ENCODE assay signal across 10 mouse cellular contexts in genomic region chr11:58235152-58235551, GRCm38 (mm10). TPM values are rescaled to one million over a fixed set of nuclear protein-coding genes. Genes with fewer than 3 reads are reported as not detected.
A peak's percentile ranks its signal among the peaks of the same experiment; 100 is the strongest.
DNase-seq lines count a peak whose midpoint lies in the region; ATAC-seq and TF ChIP-seq lines count a peak whose summit lies in the region.
"Had no signal": no experiment of that assay in that cellular context is flagged by ENCODE, and none has a peak within 500 bp of the region (broad histone marks: within the 10 kb centered on the region; RNA-seq: fewer than 3 reads in every experiment).

No protein-coding gene starts in this region.

- no peak overlapping the region for H3K4me2 ChIP-seq in intestine, postnatal 0 days (replicated peaks; ENCODE audit: low read depth)
- no peak overlapping the region for H3K4me2 ChIP-seq in intestine, embryonic 15.5 days (replicated peaks)
- no peak overlapping the region for H3K4me2 ChIP-seq in liver, embryonic 14.5 days (ENCODE audit: low read depth)
- H3K4me2 ChIP-seq: lung, embryonic 15.5 days had no signal

- no peaks in the 10 kb centered on the region for H3K9me3 ChIP-seq in intestine, postnatal 0 days (ENCODE audit: control insufficient read depth)
- no peaks in the 10 kb centered on the region for H3K9me3 ChIP-seq in intestine, embryonic 15.5 days
- no peaks in the 10 kb centered on the region for H3K9me3 ChIP-seq in liver, embryonic 14.5 days (ENCODE audit: control insufficient read depth, low read length)
- H3K9me3 ChIP-seq: lung, embryonic 15.5 days had no signal

- H3K4me1 ChIP-seq in intestine, postnatal 0 days (replicated peaks; ENCODE audit: control insufficient read depth, insufficient read depth, low read length), result no peaks in the 10 kb centered on the region
- peaks cover 6% of the 10 kb centered on the region; the same call in 1 of the 2 replicates for H3K4me1 ChIP-seq in intestine, embryonic 15.5 days (replicated peaks)
- H3K4me1 ChIP-seq in liver, embryonic 14.5 days (replicated peaks; ENCODE audit: control insufficient read depth in 2 of 2, insufficient read depth in 2 of 2, low read length in 1 of 2), result peaks cover 4 to 7% of the 10 kb centered on the region in 2 experiments; a peak in 3 of 4 replicates

- H3K27me3 ChIP-seq in intestine, postnatal 0 days (replicated peaks; ENCODE audit: control insufficient read depth, insufficient read depth, low read length), result no peaks in the 10 kb centered on the region
- no peaks in the 10 kb centered on the region for H3K27me3 ChIP-seq in intestine, embryonic 15.5 days (replicated peaks)
- H3K27me3 ChIP-seq in liver, embryonic 14.5 days (ENCODE audit: control insufficient read depth, insufficient read depth, low read length), result no peaks in the 10 kb centered on the region
- H3K27me3 ChIP-seq: lung, embryonic 15.5 days had no signal

- no peak for TF ChIP-seq EP300 in liver, embryonic 14.5 days (IDR thresholded peaks at IDR 0.05; ENCODE audit: low read depth)

- no peak overlapping the region for H3K9ac ChIP-seq in intestine, postnatal 0 days (ENCODE audit: low read depth, low read length)
- H3K9ac ChIP-seq in intestine, embryonic 15.5 days, result no peak overlapping the region
- no peak overlapping the region for H3K9ac ChIP-seq in liver, embryonic 14.5 days (replicated peaks)
- H3K9ac ChIP-seq: lung, embryonic 15.5 days had no signal

- H3K4me3 ChIP-seq in intestine, postnatal 0 days (ENCODE audit: low read depth, low read length), result no peak overlapping the region
- H3K4me3 ChIP-seq in intestine, embryonic 15.5 days (replicated peaks), result no peak overlapping the region
- H3K4me3 ChIP-seq in liver, embryonic 14.5 days (ENCODE audit: insufficient read depth in 1 of 2, low read depth in 2 of 2, low read length in 2 of 2), result no peak overlapping the region
- H3K4me3 ChIP-seq: erythroblast, embryonic 14.5 days; lung, embryonic 15.5 days had no signal

- peak; percentile 74 for TF ChIP-seq CTCF in intestine, postnatal 0 days (IDR thresholded peaks at IDR 0.05; ENCODE audit: low read depth)
- TF ChIP-seq CTCF in liver, embryonic 14.5 days (IDR thresholded peaks at IDR 0.05; ENCODE audit: low read depth), result peak; percentile 86

- no peak overlapping the region for H3K27ac ChIP-seq in intestine, postnatal 0 days (ENCODE audit: low read depth, low read length)
- H3K27ac ChIP-seq in intestine, embryonic 15.5 days, result no peak overlapping the region
- H3K27ac ChIP-seq in liver, embryonic 14.5 days, result no peak overlapping the region
- H3K27ac ChIP-seq: lung, embryonic 15.5 days had no signal

- no peaks in the 10 kb centered on the region for H3K36me3 ChIP-seq in intestine, postnatal 0 days (ENCODE audit: control insufficient read depth, insufficient read depth)
- no peaks in the 10 kb centered on the region for H3K36me3 ChIP-seq in intestine, embryonic 15.5 days
- H3K36me3 ChIP-seq in liver, embryonic 14.5 days (replicated peaks; ENCODE audit: control insufficient read depth, insufficient read depth, low read depth), result no peaks in the 10 kb centered on the region
- H3K36me3 ChIP-seq: lung, embryonic 15.5 days had no signal

- peak; percentile 91 for DNase-seq in ES-CJ7 (ENCODE audit: low read depth, low spot score)
- DNase-seq in embryo, embryonic 10 days (ENCODE audit: low spot score), result peak; percentile 83
- no peak for DNase-seq in liver, embryonic 14.5 days (ENCODE audit: low read depth in 3 of 3, low spot score in 3 of 3)
- DNase-seq in thymus, postnatal 14 days, result peak; percentile 73
- DNase-seq in left cerebral cortex, adult 8-10 months (ENCODE audit: low spot score in 2 of 2), result no peak
- DNase-seq in cerebellum, postnatal 36 days, result no peak

- no peak for ATAC-seq in intestine, postnatal 0 days
- ATAC-seq in intestine, embryonic 15.5 days, result no peak
- ATAC-seq in liver, embryonic 14.5 days (ENCODE audit: insufficient read depth), result no peak

- 34% methylated on average over 6 of the region's 6 CpGs for WGBS in intestine, postnatal 0 days
- WGBS in intestine, embryonic 15.5 days, result 26% methylated on average over 6 of the region's 6 CpGs
- 13% methylated on average over 6 of the region's 6 CpGs for WGBS in liver, embryonic 14.5 days (ENCODE audit: insufficient replicate concordance)

RNA-seq across cellular contexts. Expression of gene Irgm2, which starts 35.7 kb away (rescaled TPM):
- 5.4 and 6.4 TPM in 2 replicates for polyA plus RNA-seq in intestine, postnatal 0 days (2015; fragmentation: Nextera tagmentation; extraction: Ambion mirVana)
- 3.8 TPM in 2 replicates for polyA plus RNA-seq in intestine, embryonic 15.5 days (2015; fragmentation: Nextera tagmentation; extraction: Ambion mirVana)
- 2.4 and 2.8 TPM in 2 replicates for polyA plus RNA-seq in liver, embryonic 14.5 days (2012; rRNA removed)
- polyA plus RNA-seq in liver, embryonic 14.5 days (2014; fragmentation: Nextera tagmentation; extraction: Ambion mirVana), result 2.6 and 3.0 TPM in 2 replicates
- total RNA-seq in left cerebral cortex, adult 8-10 months (2022), result 1 to 10 TPM; 2.0 to 3.3 (median 2.7) TPM

RNA-seq across cellular contexts. Expression of gene Igtp, which starts 35.8 kb away (rescaled TPM):
- 10.9 and 11.5 TPM in 2 replicates for polyA plus RNA-seq in intestine, postnatal 0 days (2015; fragmentation: Nextera tagmentation; extraction: Ambion mirVana)
- 5.0 and 5.6 TPM in 2 replicates for polyA plus RNA-seq in intestine, embryonic 15.5 days (2015; fragmentation: Nextera tagmentation; extraction: Ambion mirVana)
- polyA plus RNA-seq in liver, embryonic 14.5 days (2012; rRNA removed), result 3.6 and 4.7 TPM in 2 replicates
- polyA plus RNA-seq in liver, embryonic 14.5 days (2014; fragmentation: Nextera tagmentation; extraction: Ambion mirVana), result 6.9 and 7.6 TPM in 2 replicates
- 1 to 10 TPM; 4.5 to 6.8 (median 5.5) TPM for total RNA-seq in left cerebral cortex, adult 8-10 months (2022)

RNA-seq across cellular contexts. Expression of gene 4930438A08Rik, which starts 39.4 kb away (rescaled TPM):
- polyA plus RNA-seq in intestine, postnatal 0 days (2015; fragmentation: Nextera tagmentation; extraction: Ambion mirVana), result not detected in 2 replicates
- not detected in 2 replicates for polyA plus RNA-seq in intestine, embryonic 15.5 days (2015; fragmentation: Nextera tagmentation; extraction: Ambion mirVana)
- polyA plus RNA-seq in liver, embryonic 14.5 days (2012; rRNA removed), result 0.61 and 0.78 TPM in 2 replicates
- polyA plus RNA-seq in liver, embryonic 14.5 days (2014; fragmentation: Nextera tagmentation; extraction: Ambion mirVana), result 0.99 and 1.0 TPM in 2 replicates
- not detected for total RNA-seq in left cerebral cortex, adult 8-10 months (2022)
- polyA plus RNA-seq: erythroblast, embryonic 14.5 days had no signal

Comparison
In these comparisons a context has a peak if more than half of its experiments do, and no peak if none do; other contexts are left out.
1. DNase-seq: peak in ES-CJ7 (single experiment), embryo, embryonic 10 days (single experiment) and thymus, postnatal 14 days (single experiment); none in liver, embryonic 14.5 days (0 of 3), left cerebral cortex, adult 8-10 months (0 of 2) and cerebellum, postnatal 36 days (0 of 2).